Mouse (Mus musculus): ENCODE measurements around the gene Zfp524. TPM values are rescaled to one million over a fixed set of nuclear protein-coding genes. Genes with fewer than 3 reads are reported as not detected.

Zfp524 gene
- total and polyA plus RNA-seq, 2 experiments from 2014 or later: 3.5 to 7.3 TPM

DNA sequence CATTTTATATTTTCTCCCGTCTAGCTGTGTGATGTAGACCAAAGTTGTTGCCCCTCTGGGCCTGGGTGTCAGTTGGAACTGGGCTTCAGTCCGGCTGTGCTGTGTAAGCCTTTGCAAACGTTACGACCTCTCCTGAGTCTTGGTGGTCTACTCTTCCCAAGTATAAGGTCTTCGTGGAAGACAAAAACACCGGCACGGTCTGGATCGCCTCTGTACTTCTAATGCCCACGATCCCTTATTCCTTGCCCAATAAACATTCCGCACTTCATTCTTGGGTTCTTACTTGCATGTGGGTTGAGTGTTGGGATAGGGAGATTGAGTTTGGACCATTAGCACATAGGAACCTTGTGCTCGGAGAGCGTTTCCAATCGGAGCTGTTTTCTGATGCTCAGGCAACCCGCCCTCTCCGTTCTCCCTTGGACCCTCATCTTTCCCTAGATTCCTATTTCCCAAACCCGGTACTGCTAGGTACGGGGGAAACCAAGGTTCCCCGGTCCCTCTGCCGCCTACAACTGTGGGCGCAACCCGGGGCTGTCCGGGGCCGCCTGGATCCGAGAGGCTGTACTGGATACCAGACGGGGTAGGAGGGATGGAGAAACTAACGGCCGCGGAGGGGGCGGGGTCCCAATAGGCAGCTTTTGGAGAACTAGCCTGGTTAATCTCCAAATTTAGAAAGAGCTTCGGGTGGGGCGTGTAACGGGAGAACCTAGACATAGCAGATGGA lies 39.4 kb downstream of the Zfp524 start:
- H3K9ac ChIP-seq (replicated peaks; ENCODE audit: low read length, poor library complexity, severe bottlenecking): peak overlapping the region; percentile 66
- ATAC-seq (ENCODE audit: low FRiP score): no peak
- peak; percentile 56 for DNase-seq (ENCODE audit: low spot score)
- peak overlapping the region; percentile 65; the same call in 1 of the 2 replicates for H3K27ac ChIP-seq (ENCODE audit: low read depth, low read length)
- H3K9me3 ChIP-seq (ENCODE audit: low read length): no peaks in the 10 kb centered on the region
- H3K36me3 ChIP-seq (ENCODE audit: insufficient read depth, low read length): no peaks in the 10 kb centered on the region
- 11% methylated on average over 32 of the region's 32 CpGs for WGBS
- peak overlapping the region; percentile 67 for H3K4me2 ChIP-seq (ENCODE audit: low read depth, low read length, poor library complexity, severe bottlenecking)
- peak overlapping the region; percentile 78 for H3K4me3 ChIP-seq (ENCODE audit: low read depth, low read length)
- peaks cover 7% of the 10 kb centered on the region; the same call in 1 of the 2 replicates for H3K27me3 ChIP-seq (ENCODE audit: insufficient read depth, low read length)
- no peak for TF ChIP-seq CTCF (IDR thresholded peaks at IDR 0.05)
- H3K4me1 ChIP-seq (ENCODE audit: insufficient read depth, low read length): peaks cover 22% of the 10 kb centered on the region; the same call in 1 of the 2 replicates

DNA sequence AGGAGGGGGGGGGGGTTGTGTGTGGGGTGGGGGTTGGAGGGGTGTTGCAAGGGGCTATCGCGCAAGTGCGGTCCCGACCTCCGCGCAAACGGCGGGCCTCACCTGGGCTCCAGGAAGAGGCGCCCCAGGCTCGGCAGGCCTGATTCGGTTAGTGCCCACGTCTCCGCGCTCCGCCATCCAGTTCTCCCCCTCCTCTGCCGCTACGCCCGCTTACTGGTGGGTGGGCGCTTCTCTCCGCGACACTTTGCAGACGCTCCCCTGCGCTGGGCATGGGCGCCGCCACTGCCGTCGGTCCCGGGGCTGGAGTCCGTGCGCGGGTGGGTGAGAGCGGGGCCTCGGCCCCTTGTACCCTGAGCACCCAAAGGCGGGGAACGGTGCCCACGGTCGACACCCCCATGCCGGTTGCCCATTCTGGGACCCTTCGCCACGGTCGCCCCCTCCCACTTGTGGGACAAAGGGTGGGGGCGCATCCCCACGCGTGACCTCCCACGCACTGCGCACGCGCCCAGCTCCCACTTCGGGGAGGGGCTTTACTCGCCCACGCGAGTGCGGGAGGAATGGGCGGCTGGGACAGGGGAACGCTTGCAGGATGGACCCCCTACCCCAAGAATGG lies 42.5 kb downstream of the Zfp524 start:
- peaks cover 7% of the 10 kb centered on the region; the same call in 1 of the 2 replicates for H3K27me3 ChIP-seq (ENCODE audit: insufficient read depth, low read length)
- TF ChIP-seq CTCF (IDR thresholded peaks at IDR 0.05): no peak
- ATAC-seq (ENCODE audit: low FRiP score): peak; percentile 32

DNA sequence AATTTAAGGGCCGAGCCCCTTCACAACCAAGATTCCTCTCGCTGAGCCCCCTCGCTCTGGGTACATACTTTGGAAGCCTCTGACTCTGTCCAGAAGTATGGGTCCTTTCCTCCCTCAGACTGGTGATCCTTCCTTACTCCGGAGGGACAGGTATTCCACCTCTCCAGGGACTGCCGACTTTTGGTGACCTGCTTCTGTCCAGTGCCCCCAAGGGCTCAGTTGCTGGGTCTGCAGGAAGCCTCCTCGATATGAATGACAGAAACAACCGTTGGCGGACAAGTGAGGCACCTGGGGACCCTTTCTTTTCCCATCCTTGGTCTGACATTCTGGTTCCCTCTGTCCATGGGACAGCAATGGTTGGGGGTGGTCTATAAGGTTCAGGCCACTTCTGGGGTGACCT lies 43.2 kb downstream of the Zfp524 start:
- TF ChIP-seq CTCF (IDR thresholded peaks at IDR 0.05): no peak
- peaks cover 28% of the 10 kb centered on the region; the same call in 1 of the 2 replicates for H3K4me1 ChIP-seq (ENCODE audit: insufficient read depth, low read length)
- WGBS: 25% methylated on average over 8 of the region's 8 CpGs
- H3K4me3 ChIP-seq (ENCODE audit: low read depth, low read length): peak overlapping the region; percentile 45
- DNase-seq (ENCODE audit: low spot score) (no peak), ATAC-seq (ENCODE audit: low FRiP score) (no peak)
- peaks cover 7% of the 10 kb centered on the region; the same call in 1 of the 2 replicates for H3K27me3 ChIP-seq (ENCODE audit: insufficient read depth, low read length)
- peak overlapping the region; percentile 76 for H3K9ac ChIP-seq (replicated peaks; ENCODE audit: low read length, poor library complexity, severe bottlenecking)
- no peaks in the 10 kb centered on the region for H3K9me3 ChIP-seq (ENCODE audit: low read length)
- peak overlapping the region; percentile 84 for H3K4me2 ChIP-seq (ENCODE audit: low read depth, low read length, poor library complexity, severe bottlenecking)
- H3K36me3 ChIP-seq (ENCODE audit: insufficient read depth, low read length): no peaks in the 10 kb centered on the region
- H3K27ac ChIP-seq (ENCODE audit: low read depth, low read length): peak overlapping the region; percentile 76

More for the DNA sequence above, 42.5 kb downstream of the Zfp524 start:
- H3K9ac ChIP-seq (replicated peaks; ENCODE audit: low read length, poor library complexity, severe bottlenecking): peak overlapping the region; percentile 76
- no peaks in the 10 kb centered on the region for H3K9me3 ChIP-seq (ENCODE audit: low read length)
- peak overlapping the region; percentile 84 for H3K4me2 ChIP-seq (ENCODE audit: low read depth, low read length, poor library complexity, severe bottlenecking)
- DNase-seq (ENCODE audit: low spot score): peak; percentile 62
- 1% methylated on average over 52 of the region's 55 CpGs for WGBS
- peaks cover 29% of the 10 kb centered on the region; the same call in 1 of the 2 replicates for H3K4me1 ChIP-seq (ENCODE audit: insufficient read depth, low read length)
- peak overlapping the region; percentile 76 for H3K27ac ChIP-seq (ENCODE audit: low read depth, low read length)
- no peaks in the 10 kb centered on the region for H3K36me3 ChIP-seq (ENCODE audit: insufficient read depth, low read length)
- H3K4me3 ChIP-seq (ENCODE audit: low read depth, low read length): peak overlapping the region; percentile 45

DNA sequence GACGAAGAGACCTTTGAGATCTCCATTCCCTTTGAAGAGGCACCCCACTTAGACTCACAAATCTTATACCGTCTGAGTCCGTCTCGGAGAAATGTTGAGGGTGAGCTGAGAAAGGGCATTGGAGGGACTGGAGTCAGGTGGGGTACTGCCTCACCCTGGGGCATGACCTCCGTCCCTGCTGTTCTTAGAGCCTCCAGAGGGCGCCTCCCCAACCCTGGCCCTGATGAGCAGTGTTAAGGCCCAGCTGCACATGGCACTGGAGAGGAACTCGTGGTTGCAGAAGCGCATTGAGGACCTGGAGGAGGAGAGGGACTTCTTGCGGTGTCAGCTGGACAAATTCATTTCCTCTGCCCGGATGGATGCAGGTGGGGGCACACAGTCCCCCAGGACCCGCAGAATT lies 43.6 kb downstream of the Zfp524 start:
- TF ChIP-seq CTCF (IDR thresholded peaks at IDR 0.05): peak; percentile 48
- Histone ChIP-seq H3K9me3 (ENCODE audit: low read length) (no peaks in the 10 kb centered on the region), H3K9ac (replicated peaks; ENCODE audit: low read length, poor library complexity, severe bottlenecking) (peak overlapping the region; percentile 76), H3K36me3 (ENCODE audit: insufficient read depth, low read length) (no peaks in the 10 kb centered on the region), H3K27me3 (ENCODE audit: insufficient read depth, low read length) (peaks cover 7% of the 10 kb centered on the region; the same call in 1 of the 2 replicates), H3K4me2 (ENCODE audit: low read depth, low read length, poor library complexity, severe bottlenecking) (peak overlapping the region; percentile 84), H3K4me3 (ENCODE audit: low read depth, low read length) (peak overlapping the region; percentile 45), H3K27ac (ENCODE audit: low read depth, low read length) (no peak overlapping the region; the same call in 1 of the 2 replicates), H3K4me1 (ENCODE audit: insufficient read depth, low read length) (peaks cover 25% of the 10 kb centered on the region; the same call in 1 of the 2 replicates)
- DNase-seq (ENCODE audit: low spot score) (no peak), ATAC-seq (ENCODE audit: low FRiP score) (no peak)
- WGBS: 31% methylated on average over 11 of the region's 11 CpGs

DNA sequence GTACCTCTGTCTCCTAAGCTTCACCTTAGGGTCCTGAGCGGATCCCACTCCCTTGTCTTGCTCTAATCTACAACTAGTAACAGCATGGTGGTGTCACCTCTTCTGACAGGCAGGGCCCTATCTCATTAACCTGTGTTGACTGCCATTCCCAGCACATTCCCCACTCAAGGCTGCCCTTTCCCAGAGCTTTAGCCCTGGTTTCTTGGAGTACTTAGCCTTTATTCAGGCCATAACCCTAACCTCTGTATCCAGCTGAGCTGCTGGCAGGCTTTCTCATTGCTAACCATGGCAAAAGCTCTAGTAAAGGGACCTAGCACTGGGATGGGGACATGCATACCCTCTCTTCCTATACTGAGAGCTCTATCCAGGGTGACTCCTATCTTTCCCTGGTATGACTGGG lies 44.4 kb downstream of the Zfp524 start:
- TF ChIP-seq CTCF (IDR thresholded peaks at IDR 0.05): no peak
- no peaks in the 10 kb centered on the region for H3K9me3 ChIP-seq (ENCODE audit: low read length)
- H3K4me1 ChIP-seq (ENCODE audit: insufficient read depth, low read length): peaks cover 19% of the 10 kb centered on the region; the same call in 1 of the 2 replicates
- H3K27ac ChIP-seq (ENCODE audit: low read depth, low read length): no peak overlapping the region
- DNase-seq (ENCODE audit: low spot score) (no peak), ATAC-seq (ENCODE audit: low FRiP score) (no peak)
- H3K4me2 ChIP-seq (ENCODE audit: low read depth, low read length, poor library complexity, severe bottlenecking): no peak overlapping the region
- H3K4me3 ChIP-seq (ENCODE audit: low read depth, low read length): no peak overlapping the region
- peaks cover 7% of the 10 kb centered on the region; the same call in 1 of the 2 replicates for H3K27me3 ChIP-seq (ENCODE audit: insufficient read depth, low read length)
- WGBS: 90% methylated on average over 1 of the region's 1 CpGs
- no peaks in the 10 kb centered on the region for H3K36me3 ChIP-seq (ENCODE audit: insufficient read depth, low read length)
- H3K9ac ChIP-seq (replicated peaks; ENCODE audit: low read length, poor library complexity, severe bottlenecking): no peak overlapping the region

All from midbrain, postnatal 0 days (tissue).